Mouse (Mus musculus) stomach, embryonic 15.5 days (tissue): ENCODE data around the gene Fap. TPM values are rescaled to one million over a fixed set of nuclear protein-coding genes. Genes with fewer than 3 reads are reported as not detected.

Experiments
- ATAC-seq: fragments of 200-750 bp; cut with Nextera tagmentation; 2 replicates; pipeline ENCODE4 v1.8.0; 2017; ENCODE audit warnings: low read depth, moderate number of reproducible peaks, moderate TSS enrichment; ENCODE audit not compliant: insufficient read depth, low FRiP score
- H3K27ac ChIP-seq: fragments of 300-500 bp; sonication (generic); 2 replicates; pipeline ENCODE4 v1.5.1; 2015; ENCODE audit warnings: mild to moderate bottlenecking, inconsistent platforms
- H3K27me3 ChIP-seq: fragments of 300-500 bp; sonication (generic); replicated peaks from 2 replicates; pipeline ENCODE4 v1.6.1; 2015; ENCODE audit warnings: inconsistent platforms
- H3K36me3 ChIP-seq: fragments of 300-500 bp; sonication (generic); 2 replicates; pipeline ENCODE4 v1.6.1; 2015; ENCODE audit warnings: inconsistent platforms
- H3K4me1 ChIP-seq: fragments of 300-500 bp; sonication (generic); 2 replicates; pipeline ENCODE4 v1.6.1; 2015; ENCODE audit warnings: inconsistent platforms
- H3K4me2 ChIP-seq: fragments of 300-500 bp; sonication (generic); 2 replicates; pipeline ENCODE4 v1.6.1; 2015; ENCODE audit warnings: mild to moderate bottlenecking, inconsistent platforms
- H3K4me3 ChIP-seq: fragments of 300-500 bp; sonication (generic); replicated peaks from 2 replicates; pipeline ENCODE4 v1.5.1; 2015; ENCODE audit warnings: inconsistent platforms
- H3K9ac ChIP-seq: fragments of 300-500 bp; sonication (generic); 2 replicates; pipeline ENCODE4 v1.6.1; 2015; ENCODE audit warnings: inconsistent platforms
- H3K9me3 ChIP-seq: fragments of 300-500 bp; sonication (generic); 2 replicates; pipeline ENCODE4 v1.6.1; 2016; ENCODE audit warnings: inconsistent platforms
- WGBS: fragments of 180-500 bp; shearing (Covaris S2); methylation state at CpG from one replicate; pipeline ENCODE4 v1.1.7; 2015; 5-methylcytosine and 5-hydroxymethylcytosine counted together
- polyA plus RNA-seq: library from polyadenylated mRNA; unstranded; fragments of >200 nt; fragmentation: Nextera tagmentation; extraction: Ambion mirVana; gene quantifications from 2 replicates; pipeline ENCODE4 v1.2.1, GENCODE M21; 2015

Fap gene
- polyA plus RNA-seq, 1 experiment from 2014 or later: 16.6 TPM

DNA sequence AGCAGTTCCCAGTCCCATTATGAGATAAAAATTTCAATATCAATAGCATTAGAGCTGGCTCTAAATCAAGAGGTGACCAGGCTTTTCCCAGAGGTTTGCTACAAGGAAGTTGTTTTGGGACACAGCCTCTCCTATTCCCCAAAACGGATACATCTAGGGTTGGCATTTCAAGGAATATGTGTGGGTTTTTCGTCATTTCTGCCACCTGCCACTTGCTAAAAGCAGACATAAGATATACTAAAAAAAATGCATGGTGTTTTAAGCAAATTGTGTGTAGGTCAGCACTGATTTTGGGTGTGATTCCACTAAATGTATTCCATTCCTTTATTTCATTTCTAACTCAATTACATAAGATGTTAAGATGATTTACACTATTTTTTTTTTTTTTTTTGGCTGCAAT is 56.1 kb downstream of the Fap start:
- Histone ChIP-seq H3K4me3 (no peak overlapping the region), H3K36me3 (no peaks in the 10 kb centered on the region), H3K9ac (no peak overlapping the region), H3K9me3 (no peaks in the 10 kb centered on the region), H3K4me2 (no peak overlapping the region), H3K4me1 (no peaks in the 10 kb centered on the region), H3K27me3 (no peaks in the 10 kb centered on the region), H3K27ac (no peak overlapping the region)
- no peak for ATAC-seq
- 89% methylated on average over 2 of the region's 2 CpGs for WGBS

DNA sequence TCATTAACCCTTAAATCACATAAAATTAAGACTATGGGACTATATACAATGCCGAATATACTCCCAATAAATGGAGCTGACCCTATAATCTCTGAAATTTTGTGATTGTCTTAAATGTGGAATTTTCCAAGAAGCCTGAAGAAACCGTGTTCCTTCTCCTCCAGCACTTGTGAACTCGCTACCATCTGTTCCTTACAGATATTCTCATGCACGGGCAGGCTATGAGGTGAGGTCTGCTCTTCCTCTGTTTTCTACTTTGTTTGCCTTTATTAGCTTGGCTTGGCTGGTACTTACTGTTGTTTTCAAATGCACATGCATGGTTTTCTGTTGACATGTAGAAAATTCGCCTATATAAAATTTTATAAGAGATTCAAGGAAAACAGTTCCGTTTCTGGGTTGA is 59.4 kb downstream of the Fap start:
- Histone ChIP-seq H3K4me3 (no peak overlapping the region), H3K9ac (no peak overlapping the region), H3K4me1 (no peaks in the 10 kb centered on the region), H3K27me3 (no peaks in the 10 kb centered on the region), H3K27ac (no peak overlapping the region), H3K4me2 (no peak overlapping the region), H3K9me3 (no peaks in the 10 kb centered on the region), H3K36me3 (no peaks in the 10 kb centered on the region)
- WGBS: 80% methylated on average over 6 of the region's 6 CpGs
- ATAC-seq: no peak

DNA sequence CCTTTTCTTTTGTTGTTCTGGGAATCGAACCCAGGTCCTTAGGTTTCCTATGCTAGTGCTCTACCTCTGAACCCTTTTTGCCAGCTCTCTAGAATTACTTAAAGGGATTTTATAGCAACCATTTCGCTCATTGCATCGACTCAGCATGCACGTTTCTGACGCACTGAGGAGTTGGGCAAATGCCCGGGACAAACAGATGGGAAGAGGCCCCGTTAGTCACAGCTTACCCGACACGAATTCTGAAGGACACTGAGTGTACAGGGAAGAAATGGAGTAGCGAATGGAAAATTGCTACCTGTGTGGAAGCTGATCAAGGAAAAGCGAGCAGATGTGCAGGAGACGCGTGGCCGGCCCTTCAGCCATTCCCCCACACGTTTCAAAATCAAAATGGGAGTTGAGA is 60.4 kb downstream of the Fap start:
- Histone ChIP-seq H3K4me2 (no peak overlapping the region), H3K4me1 (no peaks in the 10 kb centered on the region), H3K27ac (no peak overlapping the region), H3K36me3 (no peaks in the 10 kb centered on the region), H3K9me3 (no peaks in the 10 kb centered on the region), H3K9ac (no peak overlapping the region), H3K27me3 (no peaks in the 10 kb centered on the region), H3K4me3 (no peak overlapping the region)
- WGBS: 86% methylated on average over 15 of the region's 15 CpGs
- no peak for ATAC-seq

DNA sequence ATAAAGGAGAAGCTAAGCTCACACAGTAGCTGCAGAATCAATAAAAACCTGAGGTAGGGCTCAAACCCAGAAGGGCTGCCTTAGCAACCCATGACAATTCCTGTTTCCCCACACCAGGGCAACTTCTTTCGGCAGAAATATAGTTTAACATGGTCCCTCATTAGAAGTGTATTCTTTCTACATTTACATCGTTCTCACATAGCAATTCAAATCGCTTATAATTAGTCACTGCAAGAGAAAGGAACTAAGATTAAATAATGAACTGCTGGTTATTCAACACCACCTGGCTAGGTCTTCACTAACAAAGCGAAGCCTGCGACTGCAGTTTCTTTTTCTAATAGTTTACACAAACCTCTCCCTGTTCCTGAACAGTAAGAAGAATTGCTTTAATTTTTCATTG is 66.7 kb downstream of the Fap start:
- no peaks in the 10 kb centered on the region for H3K36me3 ChIP-seq
- no peak overlapping the region for H3K4me3 ChIP-seq

DNA sequence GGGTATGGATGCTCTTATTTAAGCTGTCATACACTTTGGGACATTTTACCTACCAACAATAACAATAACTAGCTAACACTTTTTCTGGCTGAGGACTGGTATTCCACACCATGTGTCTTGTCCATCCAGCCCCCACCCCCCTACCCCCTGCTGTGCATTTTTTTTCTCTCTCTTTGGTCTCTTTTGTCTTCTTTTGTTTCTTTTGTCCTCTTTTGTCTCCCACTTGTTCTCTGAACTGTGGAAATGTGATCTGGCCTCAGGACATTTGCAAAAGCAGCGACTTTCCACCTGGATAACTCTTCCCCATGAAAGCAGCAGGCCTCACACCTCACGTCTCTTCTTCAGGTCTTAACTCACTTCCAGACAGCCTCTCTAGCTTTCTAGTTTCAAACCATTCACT is 67.4 kb downstream of the Fap start:
- WGBS: 65% methylated on average over 2 of the region's 2 CpGs
- Histone ChIP-seq H3K9me3 (no peaks in the 10 kb centered on the region), H3K9ac (no peak overlapping the region), H3K4me2 (no peak overlapping the region), H3K4me3 (no peak overlapping the region), H3K36me3 (no peaks in the 10 kb centered on the region), H3K27me3 (no peaks in the 10 kb centered on the region), H3K27ac (no peak overlapping the region), H3K4me1 (no peaks in the 10 kb centered on the region)
- no peak for ATAC-seq

More for the DNA sequence above, 66.7 kb downstream of the Fap start:
- Histone ChIP-seq H3K9me3 (no peaks in the 10 kb centered on the region), H3K4me1 (no peaks in the 10 kb centered on the region), H3K4me2 (no peak overlapping the region), H3K27me3 (no peaks in the 10 kb centered on the region), H3K9ac (no peak overlapping the region), H3K27ac (no peak overlapping the region)
- WGBS: 58% methylated on average over 5 of the region's 5 CpGs
- no peak for ATAC-seq

- Histone ChIP-seq H3K4me1 (no peaks in the 10 kb centered on the region), H3K4me3 (no peak overlapping the region), H3K9me3 (no peaks in the 10 kb centered on the region), H3K27me3 (no peaks in the 10 kb centered on the region), H3K9ac (no peak overlapping the region), H3K27ac (no peak overlapping the region), H3K4me2 (no peak overlapping the region), H3K36me3 (no peaks in the 10 kb centered on the region)
- 81% methylated on average over 4 of the region's 4 CpGs for WGBS
- no peak for ATAC-seq
Measured at GRCm38 (mm10) chr2:62504269-62504796, 69.5 kb downstream of the Fap start.

DNA sequence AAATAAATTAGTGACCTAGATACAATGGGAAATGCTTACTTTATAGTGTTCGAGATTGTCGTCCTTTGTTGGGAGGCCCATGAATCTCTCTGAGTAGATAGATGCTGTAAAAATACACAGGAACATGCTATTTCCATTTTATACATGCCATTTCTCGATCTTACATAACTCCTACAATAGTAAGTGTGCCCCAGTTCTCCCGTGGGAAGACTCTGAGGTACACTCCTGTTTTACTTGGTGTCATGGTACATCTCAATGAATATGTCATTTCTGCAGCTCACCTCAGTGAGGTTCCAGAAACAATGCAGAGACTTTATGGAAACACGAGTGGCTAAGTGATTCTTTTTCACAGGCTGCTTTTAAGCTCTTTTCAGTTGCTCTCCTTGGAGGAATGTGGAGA is 70.5 kb downstream of the Fap start:
- no peak overlapping the region for H3K4me2 ChIP-seq
- no peak overlapping the region for H3K9ac ChIP-seq
- no peak for ATAC-seq
- H3K4me3 ChIP-seq: no peak overlapping the region
- H3K9me3 ChIP-seq: no peaks in the 10 kb centered on the region
- H3K4me1 ChIP-seq: no peaks in the 10 kb centered on the region
- no peaks in the 10 kb centered on the region for H3K27me3 ChIP-seq
- no peaks in the 10 kb centered on the region for H3K36me3 ChIP-seq
- 75% methylated on average over 5 of the region's 5 CpGs for WGBS
- H3K27ac ChIP-seq: no peak overlapping the region

DNA sequence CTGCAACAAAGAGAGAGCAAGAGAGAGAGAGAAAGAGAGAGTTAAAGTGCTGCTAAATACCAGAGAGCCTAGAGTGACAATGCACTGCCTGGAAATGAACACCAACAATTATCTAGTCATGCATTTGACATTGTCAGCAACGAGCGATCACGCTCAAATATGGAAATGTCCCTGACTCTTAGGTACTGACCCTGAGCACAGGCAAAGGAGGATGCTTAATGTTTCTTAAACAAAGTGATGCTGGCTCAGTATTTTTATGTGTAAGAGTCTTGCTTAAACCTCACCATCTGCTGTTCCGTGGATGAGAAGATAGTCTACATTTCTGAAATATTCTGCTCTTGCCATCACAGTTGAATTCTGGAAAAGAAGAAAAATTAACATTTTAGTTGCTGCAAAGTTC is 71.4 kb downstream of the Fap start:
- WGBS: 78% methylated on average over 4 of the region's 4 CpGs
- no peak for ATAC-seq

DNA sequence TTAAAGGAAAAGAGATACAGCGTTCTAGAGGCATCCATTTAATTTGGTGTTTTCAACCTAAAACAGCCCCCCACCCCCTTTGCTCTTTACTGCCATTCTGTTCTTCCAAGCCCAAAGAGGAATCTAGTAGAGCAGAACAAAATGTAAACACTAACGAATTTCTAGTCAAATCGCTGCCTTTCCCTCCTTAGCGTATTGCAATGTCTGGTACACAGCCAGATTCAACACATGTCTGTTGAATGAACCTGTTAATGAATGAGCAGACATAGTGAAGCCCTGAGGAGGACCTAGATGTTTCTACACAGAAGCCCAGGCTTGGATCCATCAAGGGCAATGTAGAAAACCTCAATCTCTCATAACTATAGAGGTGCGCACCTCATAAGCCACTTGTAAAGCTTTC is 75.1 kb downstream of the Fap start:
- 80% methylated on average over 5 of the region's 5 CpGs for WGBS
- H3K27ac ChIP-seq: no peak overlapping the region
- H3K9ac ChIP-seq: no peak overlapping the region
- no peak for ATAC-seq
- H3K4me3 ChIP-seq: no peak overlapping the region
- no peaks in the 10 kb centered on the region for H3K36me3 ChIP-seq
- H3K4me2 ChIP-seq: no peak overlapping the region
- H3K4me1 ChIP-seq: no peaks in the 10 kb centered on the region
- H3K27me3 ChIP-seq: no peaks in the 10 kb centered on the region
- H3K9me3 ChIP-seq: no peaks in the 10 kb centered on the region

More for the DNA sequence above, 71.4 kb downstream of the Fap start:
- H3K36me3 ChIP-seq: no peaks in the 10 kb centered on the region
- H3K4me2 ChIP-seq: no peak overlapping the region
- H3K9me3 ChIP-seq: no peaks in the 10 kb centered on the region
- H3K27ac ChIP-seq: no peak overlapping the region
- no peak overlapping the region for H3K4me3 ChIP-seq
- no peaks in the 10 kb centered on the region for H3K4me1 ChIP-seq
- H3K9ac ChIP-seq: no peak overlapping the region
- H3K27me3 ChIP-seq: no peaks in the 10 kb centered on the region

- H3K4me3 ChIP-seq: no peak overlapping the region
- no peak overlapping the region for H3K27ac ChIP-seq
- no peaks in the 10 kb centered on the region for H3K27me3 ChIP-seq
- H3K4me2 ChIP-seq: no peak overlapping the region
- WGBS: 92% methylated on average over 4 of the region's 4 CpGs
- H3K36me3 ChIP-seq: no peaks in the 10 kb centered on the region
- ATAC-seq: no peak
- no peaks in the 10 kb centered on the region for H3K9me3 ChIP-seq
- H3K4me1 ChIP-seq: no peaks in the 10 kb centered on the region
- no peak overlapping the region for H3K9ac ChIP-seq
Measured at GRCm38 (mm10) chr2:62498086-62498485, 75.8 kb downstream of the Fap start.

DNA sequence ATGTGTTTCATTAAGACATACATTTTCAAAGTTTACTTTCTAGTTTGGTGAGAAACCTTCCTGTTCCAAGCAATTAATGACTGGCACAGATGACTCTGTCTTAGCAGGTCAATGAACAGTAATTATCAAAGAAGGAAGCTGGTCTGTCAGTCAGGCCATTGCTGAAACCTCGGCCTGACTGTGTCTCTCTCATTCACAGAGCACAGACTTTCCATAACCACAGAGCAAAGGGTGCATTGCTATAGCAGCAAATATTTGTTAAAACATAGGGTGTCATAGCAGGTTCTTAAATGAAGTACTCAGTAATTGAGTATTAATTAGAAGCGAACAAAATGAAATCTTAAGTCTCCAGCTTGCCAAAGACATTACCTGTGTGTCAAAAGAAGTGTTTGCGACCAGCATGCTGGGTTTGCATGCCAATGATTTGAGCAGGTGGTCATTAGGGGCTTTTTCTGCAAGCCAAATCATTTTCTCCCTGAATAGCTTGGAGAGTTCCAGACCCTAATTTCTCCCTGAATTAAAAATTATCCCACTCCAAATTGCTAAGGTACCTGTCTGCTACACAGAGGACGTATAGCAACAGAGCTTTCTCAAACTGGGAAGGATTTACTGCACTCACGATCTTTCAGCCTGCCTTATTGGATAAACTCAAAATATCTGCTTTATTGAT is 76.4 kb downstream of the Fap start:
- H3K9ac ChIP-seq: no peak overlapping the region
- ATAC-seq: no peak

DNA sequence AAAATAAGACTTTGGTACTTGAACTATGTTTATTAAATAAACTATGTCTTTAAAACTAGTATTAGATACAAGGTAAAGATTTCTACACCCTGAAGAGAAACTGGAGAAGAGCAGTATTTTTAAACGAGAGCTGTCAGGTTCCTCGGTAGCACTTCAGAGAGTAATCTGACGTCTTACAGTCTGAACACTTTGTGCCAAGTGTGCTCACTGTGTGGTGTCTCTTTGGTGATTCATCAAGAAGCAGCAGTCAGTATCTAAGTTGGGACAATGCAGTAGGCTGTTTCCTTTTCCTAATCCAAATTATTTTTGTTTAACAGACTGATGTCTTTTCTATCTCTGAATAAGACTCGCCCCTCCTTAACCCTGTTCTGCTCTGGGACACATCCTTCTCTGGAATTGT is 78.5 kb downstream of the Fap start:
- no peak overlapping the region for H3K9ac ChIP-seq
- no peaks in the 10 kb centered on the region for H3K4me1 ChIP-seq
- H3K9me3 ChIP-seq: no peaks in the 10 kb centered on the region
- H3K4me3 ChIP-seq: no peak overlapping the region
- no peaks in the 10 kb centered on the region for H3K36me3 ChIP-seq
- no peak for ATAC-seq
- 62% methylated on average over 4 of the region's 4 CpGs for WGBS
- no peak overlapping the region for H3K27ac ChIP-seq
- H3K27me3 ChIP-seq: no peaks in the 10 kb centered on the region
- H3K4me2 ChIP-seq: no peak overlapping the region

More for the DNA sequence above, 76.4 kb downstream of the Fap start:
- 81% methylated on average over 5 of the region's 5 CpGs for WGBS
- H3K4me2 ChIP-seq: no peak overlapping the region
- H3K4me1 ChIP-seq: no peaks in the 10 kb centered on the region
- H3K9me3 ChIP-seq: no peaks in the 10 kb centered on the region
- no peaks in the 10 kb centered on the region for H3K36me3 ChIP-seq
- H3K27ac ChIP-seq: no peak overlapping the region
- no peaks in the 10 kb centered on the region for H3K27me3 ChIP-seq
- H3K4me3 ChIP-seq: no peak overlapping the region

DNA sequence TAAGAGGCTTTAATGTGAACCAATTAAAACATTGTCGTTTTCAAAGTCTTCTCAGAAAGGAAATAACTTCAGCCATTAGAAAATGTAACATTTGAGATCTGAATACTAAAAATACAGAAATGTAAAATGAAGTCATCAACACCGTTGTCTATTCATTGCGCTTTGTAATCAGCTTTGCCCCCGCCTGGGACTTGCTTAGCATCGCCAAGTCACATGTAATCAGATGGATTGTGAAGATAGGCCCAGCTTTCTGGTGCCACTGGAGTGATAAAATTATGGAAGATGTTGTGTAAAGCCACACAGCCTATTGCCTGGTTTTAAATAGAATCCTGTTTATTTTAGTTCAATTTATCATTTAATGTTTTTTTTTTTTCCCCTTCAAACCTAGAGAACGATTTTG is 84.0 kb downstream of the Fap start:
- WGBS: 81% methylated on average over 6 of the region's 6 CpGs
- Histone ChIP-seq H3K27ac (no peak overlapping the region), H3K4me3 (no peak overlapping the region), H3K9me3 (no peaks in the 10 kb centered on the region), H3K4me1 (no peaks in the 10 kb centered on the region), H3K36me3 (no peaks in the 10 kb centered on the region), H3K4me2 (no peak overlapping the region), H3K27me3 (no peaks in the 10 kb centered on the region), H3K9ac (no peak overlapping the region)
- ATAC-seq: no peak
